Mouse (Mus musculus) sigmoid colon, adult 10 weeks (tissue): Measurements from ENCODE around the gene Dnal4. TPM values are rescaled to one million over a fixed set of nuclear protein-coding genes. Genes with fewer than 3 reads are reported as not detected.

Source experiments
- polyA plus RNA-seq: library from polyadenylated mRNA; stranded (reverse); fragments of 350-450 nt; fragmentation: Illumina TruSeq; extraction: RNeasy Lipid Tissue Mini Kit (QIAGEN cat#74804); gene quantifications from one replicate; pipeline ENCODE4 v1.2.3, GENCODE M21; 2014; ENCODE audit warnings: low read depth, low replicate concordance

Dnal4 gene
- 1.1 TPM for polyA plus RNA-seq

DNA sequence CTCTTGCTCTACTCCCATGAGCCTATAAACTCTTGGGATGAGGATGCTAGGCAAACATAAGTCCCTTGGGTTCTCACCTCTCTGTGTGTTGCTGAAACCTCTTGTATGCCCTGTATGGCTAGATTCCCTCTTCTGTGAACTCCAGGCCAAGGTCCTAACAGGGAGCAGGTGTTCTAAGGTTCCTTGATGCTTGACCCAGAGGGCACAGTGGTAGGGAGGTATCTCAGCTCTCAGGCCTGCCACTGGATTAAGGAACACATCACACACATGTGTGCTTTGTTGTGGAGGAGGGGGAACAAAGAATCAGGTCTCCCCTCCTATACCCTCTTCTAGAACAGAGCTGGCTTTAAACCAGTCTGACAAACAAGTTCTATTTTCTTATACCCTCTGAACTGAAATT, at the start of gene Dnal4:
TSS of gene Dnal4 (minus strand) at position 101 of the 400 bp plus-strand sequence.

DNA sequence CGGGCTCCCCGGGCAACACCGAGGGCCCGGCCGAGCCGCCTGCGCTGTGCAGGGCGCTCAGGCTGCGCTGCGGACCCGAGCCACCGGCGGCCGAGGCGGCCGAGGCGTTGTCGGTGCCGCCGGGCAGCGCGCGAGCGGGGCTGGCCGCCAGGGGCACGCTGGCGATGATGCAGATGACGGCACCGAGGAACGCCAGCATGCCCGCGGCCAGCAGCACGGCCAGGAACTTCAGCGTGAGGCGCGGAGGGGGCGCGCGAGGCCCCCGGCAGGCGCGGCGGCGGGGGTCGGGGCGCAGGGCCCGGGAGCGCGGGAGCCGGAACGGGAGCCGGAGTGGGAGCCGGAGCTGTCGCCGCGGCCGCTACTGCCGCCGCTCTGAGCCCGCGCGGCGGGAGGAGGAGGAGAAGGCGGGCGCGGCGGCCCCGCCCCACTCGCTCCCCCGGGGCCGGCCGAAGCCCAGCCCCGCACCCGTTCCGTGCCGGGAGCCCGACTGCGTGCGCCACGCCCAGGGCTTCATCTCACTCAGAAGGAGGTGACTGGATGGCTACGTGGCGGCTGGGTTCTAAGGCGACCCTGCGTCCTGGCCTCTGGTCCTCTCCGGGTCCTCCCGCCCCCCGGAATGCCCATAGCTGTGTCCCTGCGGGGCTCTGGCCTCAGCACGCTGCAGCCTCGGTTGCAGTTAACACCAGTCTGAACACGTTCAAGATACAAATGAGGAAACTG, 26.9 kb upstream of the Dnal4 start, which contains the start of gene Nptxr:
TSS of gene Nptxr (minus strand) at position 415 of the 720 bp plus-strand sequence.

GRCm38 (mm10) chr15:79741921-79742705, 35.5 kb downstream of the Dnal4 start, which contains the start of gene Sun2:
Gene Sun2, minus strand, starts transcription at chr15:79742536.

Other genes starting within 250 kb of the Dnal4 start
- 534 TPM for gene Ddx17, start 231.1 kb downstream of the Dnal4 start, polyA plus RNA-seq
- 0.82 TPM for gene Dmc1, start 172.7 kb downstream of the Dnal4 start, polyA plus RNA-seq
- gene Fam227a, start 118.9 kb downstream of the Dnal4 start, polyA plus RNA-seq, result 3.1 TPM
- 1.1 TPM for gene Cby1, start 118.7 kb downstream of the Dnal4 start, polyA plus RNA-seq
- 305 TPM for gene Tomm22, start 107.0 kb downstream of the Dnal4 start, polyA plus RNA-seq
- 17.0 TPM for gene Josd1, start 89.9 kb downstream of the Dnal4 start, polyA plus RNA-seq
- gene Gtpbp1, start 87.0 kb downstream of the Dnal4 start, polyA plus RNA-seq, result 1.8 TPM
- 13.4 TPM for gene Sun2, start 35.3 kb downstream of the Dnal4 start, polyA plus RNA-seq
- 0.44 TPM for gene Nptxr, start 26.9 kb upstream of the Dnal4 start, polyA plus RNA-seq
- gene Npcd, start 56.4 kb upstream of the Dnal4 start, polyA plus RNA-seq, result not detected
- gene Cbx6, start 56.8 kb upstream of the Dnal4 start, polyA plus RNA-seq, result 2.2 TPM
- 37.5 TPM for gene Apobec3, start 113.8 kb upstream of the Dnal4 start, polyA plus RNA-seq
- gene Cbx7, start 193.3 kb upstream of the Dnal4 start, polyA plus RNA-seq, result 1.6 TPM
- gene Pdgfb, start 237.1 kb upstream of the Dnal4 start, polyA plus RNA-seq, result 0.13 TPM